13 mouse cellular contexts compared by ENCODE assay signal in genomic region chr4:86480891-86481290, GRCm38 (mm10).
DNase-seq lines count a peak whose midpoint lies in the region; ATAC-seq and TF ChIP-seq lines count a peak whose summit lies in the region.
"Had no signal": no experiment of that assay in that cellular context is flagged by ENCODE, and none has a peak within 500 bp of the region (broad histone marks: within the 10 kb centered on the region; RNA-seq: fewer than 3 reads in every experiment).

No protein-coding gene starts in this region.

- no peak overlapping the region for H3K4me2 ChIP-seq in liver, postnatal 0 days (ENCODE audit: low read depth, low read length)
- H3K4me2 ChIP-seq: liver, embryonic 15.5 days; midbrain, embryonic 12.5 days; neural tube, embryonic 15.5 days had no signal

- no peak overlapping the region for H3K4me3 ChIP-seq in heart, adult 2 months
- no peak overlapping the region for H3K4me3 ChIP-seq in liver, postnatal 0 days (ENCODE audit: low read depth, low read length)
- H3K4me3 ChIP-seq: liver, embryonic 15.5 days; midbrain, embryonic 12.5 days; neural tube, embryonic 15.5 days had no signal

- no peak for TF ChIP-seq POLR2A in heart, adult 2 months (IDR thresholded peaks at IDR 0.05; ENCODE audit: insufficient read depth, low read depth, low read length)

- peak; percentile 68 for TF ChIP-seq CTCF in heart, adult 2 months (IDR thresholded peaks at IDR 0.05)
- TF ChIP-seq CTCF in liver, postnatal 0 days (IDR thresholded peaks at IDR 0.05; ENCODE audit: low read depth) = peak; percentile 42

- 54% methylated on average over 3 of the region's 3 CpGs for WGBS in heart, adult 2 months
- WGBS in liver, postnatal 0 days (ENCODE audit: insufficient replicate concordance) = 61% methylated on average over 3 of the region's 3 CpGs

- no peaks in the 10 kb centered on the region; the same call in 1 of the 2 replicates for H3K4me1 ChIP-seq in heart, adult 2 months (ENCODE audit: control insufficient read depth, insufficient read depth, low read length)
- H3K4me1 ChIP-seq in liver, postnatal 0 days (ENCODE audit: insufficient read depth) = no peaks in the 10 kb centered on the region
- H3K4me1 ChIP-seq: liver, embryonic 15.5 days; midbrain, embryonic 12.5 days; neural tube, embryonic 15.5 days had no signal

- no peaks in the 10 kb centered on the region for H3K9me3 ChIP-seq in liver, postnatal 0 days (ENCODE audit: low read length)
- H3K9me3 ChIP-seq: liver, embryonic 15.5 days; midbrain, embryonic 12.5 days; neural tube, embryonic 15.5 days had no signal

- DNase-seq in heart, adult 2 months = no peak
- no peak for DNase-seq in heart, adult 18-20 months
- no peak for DNase-seq in liver, postnatal 0 days
- no peak for DNase-seq in liver
- DNase-seq in brain, adult 2 months (ENCODE audit: low read depth, low spot score) = peak; percentile 71
- DNase-seq in forelimb bud, embryonic 11.5 days (ENCODE audit: low read depth, low spot score) = peak; percentile 34
- DNase-seq in urinary bladder, postnatal 25 days (ENCODE audit: low spot score) = no peak
- DNase-seq: cerebellum, adult 8-10 months; gastrocnemius, postnatal 10 days; heart, postnatal 14 days had no signal

- TF ChIP-seq EP300 in heart, adult 2 months (IDR thresholded peaks at IDR 0.05; ENCODE audit: insufficient read depth, low read depth, low read length) = 0 out of 2 replicates have a peak, but pooled peaks have one; percentile 24
- no peak for TF ChIP-seq EP300 in liver, postnatal 0 days (IDR thresholded peaks at IDR 0.05; ENCODE audit: low read depth)

- intact Hi-C loops in heart, adult 2 months (cut with DNase I) = loop anchor here (1.0 kb wide), 1 partner anchor 650 kb away; no protein-coding TSS in a partner anchor

- no peak for ATAC-seq in liver, postnatal 0 days

- H3K79me2 ChIP-seq in heart, adult 2 months (replicated peaks; ENCODE audit: control insufficient read depth, insufficient read depth, low read length) = no peaks in the 10 kb centered on the region

- no peak overlapping the region for H3K9ac ChIP-seq in heart, adult 2 months (ENCODE audit: low read depth, low read length)
- no peak overlapping the region for H3K9ac ChIP-seq in liver, postnatal 0 days (replicated peaks)
- H3K9ac ChIP-seq: liver, embryonic 15.5 days; midbrain, embryonic 12.5 days; neural tube, embryonic 15.5 days had no signal

- H3K36me3 ChIP-seq in heart, adult 2 months (ENCODE audit: control insufficient read depth, insufficient read depth, low read length) = no peaks in the 10 kb centered on the region
- H3K36me3 ChIP-seq in liver, postnatal 0 days (replicated peaks; ENCODE audit: insufficient read depth, low read length) = no peaks in the 10 kb centered on the region
- H3K36me3 ChIP-seq: liver, embryonic 15.5 days; midbrain, embryonic 12.5 days; neural tube, embryonic 15.5 days had no signal

- no peak overlapping the region for H3K27ac ChIP-seq in heart, adult 2 months
- no peak overlapping the region for H3K27ac ChIP-seq in liver, postnatal 0 days (ENCODE audit: low read depth)
- H3K27ac ChIP-seq: liver, embryonic 15.5 days; midbrain, embryonic 12.5 days; neural tube, embryonic 15.5 days had no signal

- no peaks in the 10 kb centered on the region for H3K27me3 ChIP-seq in heart, adult 2 months (ENCODE audit: control insufficient read depth, insufficient read depth, low read length)
- H3K27me3 ChIP-seq in liver, postnatal 0 days (ENCODE audit: insufficient read depth, low read length) = no peaks in the 10 kb centered on the region
- H3K27me3 ChIP-seq: liver, embryonic 15.5 days; midbrain, embryonic 12.5 days; neural tube, embryonic 15.5 days had no signal

Comparison
In these comparisons a context has a peak if more than half of its experiments do, and no peak if none do; other contexts are left out.
1. DNase-seq: peak in brain, adult 2 months (single experiment) and forelimb bud, embryonic 11.5 days (single experiment); none in heart, adult 2 months (0 of 2), heart, adult 18-20 months (0 of 2), liver, postnatal 0 days (single experiment), liver (single experiment) and urinary bladder, postnatal 25 days (single experiment).